Mouse (Mus musculus) kidney, postnatal 36 days (tissue): ENCODE measurements around the gene Sema3b.

ENCODE experiments used
- DNase-seq, 2 experiments: peaks; one replicate each; pipeline ENCODE4 v3.0.0; 2021 to 2022; ENCODE audit warnings: mixed read lengths in 2 of 2

Sema3b gene

GRCm38 (mm10) chr9:107611456-107612190 is 2.6 kb upstream of the Sema3b start:
- no peak for DNase-seq

GRCm38 (mm10) chr9:107609433-107609830 is 403 bp upstream of the Sema3b start:
- no peak for DNase-seq

GRCm38 (mm10) chr9:107607653-107608245 is 1.3 kb downstream of the Sema3b start:
- DNase-seq = peak; percentile 52 to 57

- DNase-seq = no peak
Observed at GRCm38 (mm10) chr9:107607036-107607435, 2.0 kb downstream of the Sema3b start.

- peak; percentile 70 to 76 for DNase-seq
Observed at GRCm38 (mm10) chr9:107606591-107606990, 2.4 kb downstream of the Sema3b start.

- peak; percentile 72 to 76 for DNase-seq
Observed at GRCm38 (mm10) chr9:107605041-107605661, 3.9 kb downstream of the Sema3b start.

GRCm38 (mm10) chr9:107603251-107603650 is 5.8 kb downstream of the Sema3b start:
- DNase-seq = no peak

- peak; percentile 91 to 97 for DNase-seq
Observed at GRCm38 (mm10) chr9:107602068-107602648, 6.9 kb downstream of the Sema3b start.

- DNase-seq = no peak
Observed at GRCm38 (mm10) chr9:107601275-107601674, 7.8 kb downstream of the Sema3b start.

- peak in 1 of 2 experiments; percentile 80 for DNase-seq
Observed at GRCm38 (mm10) chr9:107600745-107601144, 8.3 kb downstream of the Sema3b start.

GRCm38 (mm10) chr9:107599842-107600241 is 9.2 kb downstream of the Sema3b start:
- peak in 1 of 2 experiments; percentile 69 for DNase-seq

GRCm38 (mm10) chr9:107599433-107599832 is 9.6 kb downstream of the Sema3b start:
- DNase-seq = peak in 1 of 2 experiments; percentile 60

- DNase-seq = peak in 1 of 2 experiments; percentile 79
Observed at GRCm38 (mm10) chr9:107598385-107598784, 10.6 kb downstream of the Sema3b start.

- peak in 1 of 2 experiments; percentile 65 for DNase-seq
Observed at GRCm38 (mm10) chr9:107596619-107597569, 12.1 kb downstream of the Sema3b start.

- peak in 1 of 2 experiments; percentile 59 for DNase-seq
Observed at GRCm38 (mm10) chr9:107594281-107595062, 14.6 kb downstream of the Sema3b start.

- peak; percentile 86 to 91 for DNase-seq
Observed at GRCm38 (mm10) chr9:107593101-107593976, 15.7 kb downstream of the Sema3b start.

- peak in 1 of 2 experiments; percentile 87 for DNase-seq
Observed at GRCm38 (mm10) chr9:107590773-107591060, 18.3 kb downstream of the Sema3b start.

- peak; percentile 83 to 84 for DNase-seq
Observed at GRCm38 (mm10) chr9:107590058-107590772, 18.8 kb downstream of the Sema3b start.

- DNase-seq = peak in 1 of 2 experiments; percentile 79
Observed at GRCm38 (mm10) chr9:107587833-107588639, 21.0 kb downstream of the Sema3b start.
